Mouse (Mus musculus): ENCODE results near the gene Atf1. TPM values are rescaled to one million over a fixed set of nuclear protein-coding genes. Genes with fewer than 3 reads are reported as not detected.

Gene Atf1
- polyA plus RNA-seq (2012; rRNA removed), result 56.4 and 85.6 TPM in 2 replicates

DNA sequence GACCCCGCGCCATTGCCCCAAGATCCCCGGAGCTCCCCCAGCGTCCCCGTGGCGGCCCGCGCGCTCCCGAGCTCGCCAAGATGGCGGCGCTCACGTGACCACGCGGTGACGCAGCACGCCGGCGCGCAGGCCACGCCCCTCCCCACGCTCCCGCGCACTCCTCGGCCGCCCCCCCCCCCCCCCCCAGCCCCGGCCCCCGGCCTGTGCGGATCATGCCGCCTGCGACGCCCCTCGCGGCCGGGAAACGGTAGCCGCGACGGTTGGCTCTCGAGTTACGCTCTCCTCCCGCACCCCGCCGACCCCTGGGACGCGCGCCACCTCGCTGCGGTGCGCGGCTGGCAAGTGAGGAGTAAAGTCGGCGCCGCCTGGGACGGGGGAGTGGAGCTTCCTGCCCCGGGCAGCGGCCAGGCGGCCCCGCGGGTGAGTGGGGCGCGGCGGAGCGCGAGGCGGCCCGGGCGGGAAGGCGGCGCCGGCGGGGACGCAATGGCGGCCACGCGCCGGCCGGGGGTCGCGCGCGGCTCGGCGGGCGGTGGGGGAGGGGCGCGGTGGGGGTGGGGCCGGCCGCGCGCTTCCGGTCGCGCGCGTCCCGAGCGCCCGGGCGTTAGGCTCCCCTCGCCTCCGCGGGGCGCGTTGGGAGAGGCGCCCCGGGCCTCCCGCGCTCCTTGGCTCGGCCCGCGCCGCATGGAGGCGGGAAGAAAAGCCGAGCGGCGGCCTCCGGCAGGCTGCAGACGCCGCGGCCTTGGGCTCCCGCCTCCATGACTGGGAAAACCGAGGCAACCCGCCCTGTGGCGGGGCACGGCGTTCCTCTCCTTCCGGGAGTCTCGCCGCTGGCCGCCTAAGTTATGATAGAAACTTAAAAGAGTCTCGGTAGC, at the start of gene Atf1:
TSS of gene Atf1 (plus strand) at position 157 of the 872 bp plus-strand sequence.

DNA sequence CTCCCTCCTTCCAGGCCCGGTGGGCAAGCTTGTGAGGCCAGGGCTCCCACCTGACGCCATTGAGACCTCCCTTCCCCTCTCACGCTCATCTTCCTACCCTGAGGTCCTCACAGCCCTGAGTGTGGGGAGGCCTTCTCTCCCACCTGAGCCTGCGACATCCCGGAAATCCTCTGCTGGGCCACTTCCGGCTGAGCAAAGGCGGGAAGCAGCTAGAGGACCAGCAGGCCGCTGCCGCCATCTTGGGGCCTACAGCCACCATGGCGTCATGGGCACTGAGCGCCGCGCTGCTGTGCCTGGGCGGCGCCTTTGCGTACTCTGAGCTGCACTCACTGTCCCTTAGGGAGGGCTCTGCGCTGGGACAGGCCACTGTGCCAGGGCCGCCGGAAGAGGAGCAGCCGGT, 53.0 kb downstream of the Atf1 start, which contains the start of gene Tmprss12:
TSS of gene Tmprss12 (plus strand) at position 212 of the 400 bp plus-strand sequence.

DNA sequence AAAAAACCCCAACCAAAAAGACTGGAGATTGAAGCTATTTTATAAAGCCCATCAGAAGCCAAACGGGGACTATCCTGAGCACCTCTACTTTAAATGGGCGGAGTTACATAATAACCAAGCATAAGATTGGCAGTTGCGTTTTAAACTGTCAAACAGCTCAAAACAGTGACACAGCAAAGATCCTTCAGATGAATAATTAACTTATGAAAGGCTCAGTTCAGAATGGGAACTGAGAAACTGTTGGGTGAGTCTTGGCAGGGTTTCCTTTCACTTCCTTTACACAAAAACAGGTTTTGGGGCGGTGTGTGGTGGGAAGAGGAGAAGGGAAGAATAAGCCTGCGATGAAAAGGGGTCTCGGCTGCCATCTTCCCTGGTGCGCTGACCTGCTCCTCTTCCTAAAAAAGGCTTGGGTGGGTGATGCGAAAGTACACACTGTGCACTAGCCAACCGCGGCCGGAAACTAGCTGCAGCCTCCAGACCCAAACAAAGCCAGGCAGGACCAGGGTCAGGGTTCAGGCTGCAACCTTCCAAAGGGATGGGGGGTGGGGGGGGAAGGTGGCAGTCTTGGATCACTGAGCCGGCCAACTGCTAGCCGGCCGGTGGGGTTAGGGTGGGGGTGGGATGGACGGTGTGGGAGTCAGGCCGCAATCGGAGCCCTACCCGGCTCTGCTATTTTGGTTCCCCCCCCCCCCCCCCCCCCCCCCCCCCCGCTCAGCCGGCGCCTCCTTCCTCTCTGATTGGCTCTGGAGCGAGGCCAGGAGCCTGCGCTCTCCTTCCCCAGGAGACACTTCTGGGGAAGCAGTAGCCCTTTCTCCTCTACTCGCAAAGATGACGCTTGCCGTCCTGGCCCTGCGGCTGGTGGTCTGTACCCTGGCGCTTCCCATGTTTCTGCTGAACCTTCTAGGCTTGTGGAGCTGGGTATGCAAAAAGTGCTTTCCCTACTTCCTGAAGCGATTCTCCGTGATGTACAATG, 76.7 kb downstream of the Atf1 start, which contains the start of gene Mettl7a1:
TSS of gene Mettl7a1 (plus strand) at position 122 of the 973 bp plus-strand sequence.

Other genes with a start within 250 kb of the Atf1 start
- gene Dip2b, start 189.2 kb upstream of the Atf1 start, polyA plus RNA-seq (2012; rRNA removed), result 8.1 and 10.6 TPM in 2 replicates
- not detected in 2 replicates for gene Tmprss12, start 53.0 kb downstream of the Atf1 start, polyA plus RNA-seq (2012; rRNA removed)
- gene Mettl7a1, start 76.3 kb downstream of the Atf1 start, polyA plus RNA-seq (2012; rRNA removed), result 49.9 and 55.4 TPM in 2 replicates
- gene Mettl7a3, start 107.1 kb downstream of the Atf1 start, polyA plus RNA-seq (2012; rRNA removed), result 0.31 and 0.60 TPM in 2 replicates
- 0.21 TPM in 1 of 2 replicates, not detected in the other for gene Methig1, start 125.3 kb downstream of the Atf1 start, polyA plus RNA-seq (2012; rRNA removed)
- 0.62 and 0.83 TPM in 2 replicates for gene Mettl7a2, start 125.4 kb downstream of the Atf1 start, polyA plus RNA-seq (2012; rRNA removed)
- not detected in 2 replicates for gene Higd1c, start 136.7 kb downstream of the Atf1 start, polyA plus RNA-seq (2012; rRNA removed)
- gene Gm5475, start 194.3 kb downstream of the Atf1 start, polyA plus RNA-seq (2012; rRNA removed), result 0.15 and 0.24 TPM in 2 replicates
- 40.2 and 57.4 TPM in 2 replicates for gene Slc11a2, start 197.3 kb downstream of the Atf1 start, polyA plus RNA-seq (2012; rRNA removed)
- gene Letmd1, start 241.2 kb downstream of the Atf1 start, polyA plus RNA-seq (2012; rRNA removed), result 72.5 and 77.5 TPM in 2 replicates

Data from ovary, adult 2 months (tissue).